Mouse (Mus musculus) small intestine, adult 2 months (tissue): ENCODE results near the gene Cul7. TPM values are rescaled to one million over a fixed set of nuclear protein-coding genes. Genes with fewer than 3 reads are reported as not detected.

Experiments
- H3K27ac ChIP-seq: fragments of 200-500 bp; 2 replicates; pipeline ENCODE4 v1.5.1; 2012; ENCODE audit warnings: low read depth, low read length, control low read depth, inconsistent platforms; ENCODE audit not compliant: insufficient read depth
- H3K27me3 ChIP-seq: fragments of 200-500 bp; 2 replicates; pipeline ENCODE4 v1.6.1; 2012; ENCODE audit warnings: mild to moderate bottlenecking, moderate library complexity, low read length, inconsistent platforms; ENCODE audit not compliant: control insufficient read depth, insufficient read depth
- H3K36me3 ChIP-seq: fragments of 200-500 bp; 2 replicates; pipeline ENCODE4 v1.6.1; 2012; ENCODE audit warnings: mild to moderate bottlenecking, low read length, control low read depth, inconsistent platforms; ENCODE audit not compliant: control insufficient read depth, insufficient read depth
- H3K4me1 ChIP-seq: fragments of 200-500 bp; 2 replicates; pipeline ENCODE4 v1.6.1; 2012; ENCODE audit warnings: low read length, inconsistent platforms, mixed read lengths; ENCODE audit not compliant: control insufficient read depth, insufficient read depth, insufficient read length
- H3K4me3 ChIP-seq: fragments of 200-500 bp; 2 replicates; pipeline ENCODE4 v1.5.1; 2012; ENCODE audit warnings: low read depth, mild to moderate bottlenecking, control low read depth, inconsistent platforms, low read length, moderate library complexity
- CTCF ChIP-seq: fragments of 200-500 bp; IDR thresholded peaks from 2 replicates; pipeline ENCODE4 v1.5.1; 2012; ENCODE audit warnings: low read depth, mild to moderate bottlenecking, control low read depth, inconsistent platforms, low read length, moderate library complexity, mixed read lengths; ENCODE audit not compliant: insufficient replicate concordance, insufficient read length; ENCODE audit errors: extremely low read depth
- POLR2A ChIP-seq: fragments of 200-500 bp; IDR thresholded peaks from 2 replicates; pipeline ENCODE4 v1.6.1; 2012; ENCODE audit warnings: low read depth, mild to moderate bottlenecking, control low read depth, inconsistent platforms, low read length, moderate library complexity
- WGBS: fragments of 180-500 bp; shearing (Covaris S2); methylation state at CpG from one replicate; pipeline ENCODE4 v1.1.7; 2018; 5-methylcytosine and 5-hydroxymethylcytosine counted together
- polyA plus RNA-seq: library from polyadenylated mRNA; depleted of rRNA; stranded (reverse); fragments of >200 nt; gene quantifications from 2 replicates; pipeline ENCODE4 v1.2.3, GENCODE M21; 2012

Gene Cul7
- polyA plus RNA-seq, 1 experiment, result 12.1 TPM

DNA sequence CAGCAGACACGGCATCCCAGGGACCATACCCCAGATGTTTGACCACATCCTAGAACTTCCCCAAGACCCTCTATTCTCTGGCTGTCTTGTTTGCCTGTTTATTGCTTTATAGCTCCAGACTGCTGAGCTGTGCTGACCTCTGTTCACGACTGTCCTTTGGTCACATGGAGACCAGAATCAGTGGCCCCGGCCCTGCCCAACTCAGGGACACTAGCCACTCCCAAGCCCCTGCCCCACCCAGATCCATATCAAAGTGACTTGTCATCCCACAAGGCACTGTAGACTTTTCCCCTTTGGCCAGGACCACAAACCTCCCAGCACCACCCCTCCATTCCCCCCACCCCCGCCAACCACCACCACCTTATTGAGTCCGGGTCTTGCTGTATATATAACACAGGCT, 49.1 kb downstream of the Cul7 start:
- TF ChIP-seq CTCF (no peak), POLR2A (no peak)
- 62% methylated on average over 5 of the region's 5 CpGs for WGBS
- peaks cover 32% of the 10 kb centered on the region for H3K4me1 ChIP-seq
- H3K27me3 ChIP-seq, result no peaks in the 10 kb centered on the region
- H3K36me3 ChIP-seq, result peaks cover 3% of the 10 kb centered on the region; the same call in 1 of the 2 replicates
- H3K27ac ChIP-seq, result peak overlapping the region; percentile 68
- no peak overlapping the region for H3K4me3 ChIP-seq

DNA sequence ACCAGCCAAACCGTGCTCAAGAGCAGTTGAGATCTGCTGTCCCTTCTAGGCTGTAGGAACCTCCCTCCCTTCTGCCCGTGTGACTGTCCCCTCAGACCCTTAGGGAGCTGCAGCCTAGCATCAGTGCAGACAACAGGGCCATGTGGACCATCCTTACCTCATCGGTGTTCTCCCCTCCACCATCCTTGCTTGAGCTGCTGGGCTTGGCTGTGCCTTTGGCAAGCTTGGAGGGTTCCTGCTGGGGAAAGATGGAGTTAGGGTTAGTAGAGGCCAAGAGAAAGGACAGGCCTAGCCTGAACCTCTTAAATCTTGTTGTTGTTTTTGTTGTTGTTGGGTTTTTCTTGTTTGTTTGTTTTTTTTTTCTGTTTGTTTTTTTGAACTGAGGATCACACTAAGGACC, 49.8 kb downstream of the Cul7 start:
- 86% methylated on average over 3 of the region's 3 CpGs for WGBS
- Histone ChIP-seq H3K4me1 (peaks cover 32% of the 10 kb centered on the region), H3K27me3 (no peaks in the 10 kb centered on the region), H3K36me3 (peaks cover 3% of the 10 kb centered on the region; the same call in 1 of the 2 replicates), H3K27ac (peak overlapping the region; percentile 45), H3K4me3 (no peak overlapping the region)
- no peak for TF ChIP-seq CTCF
- no peak for TF ChIP-seq POLR2A

DNA sequence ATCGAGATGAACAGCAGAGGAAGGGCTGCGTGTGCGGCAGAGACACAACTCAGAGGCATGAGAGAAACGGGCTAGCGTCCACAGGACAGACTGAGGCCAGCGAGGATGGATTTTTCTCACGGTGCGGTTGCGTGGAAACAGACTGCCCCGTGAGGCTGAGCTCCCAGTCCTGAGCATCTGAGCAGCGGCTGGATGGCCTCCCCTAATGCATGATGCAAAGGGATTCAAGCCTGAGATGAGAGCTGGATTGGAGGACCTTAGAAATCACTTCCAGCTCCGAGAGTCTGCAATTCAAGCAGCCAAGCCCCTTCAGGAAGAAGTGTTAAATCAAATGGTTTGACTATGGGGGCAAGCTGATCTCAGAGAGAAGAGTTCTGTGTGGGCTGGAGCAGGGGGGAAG, 51.4 kb downstream of the Cul7 start:
- Histone ChIP-seq H3K4me1 (peaks cover 32% of the 10 kb centered on the region), H3K27me3 (no peaks in the 10 kb centered on the region), H3K4me3 (no peak overlapping the region), H3K36me3 (peaks cover 3% of the 10 kb centered on the region; the same call in 1 of the 2 replicates), H3K27ac (no peak overlapping the region)
- TF ChIP-seq POLR2A, result no peak
- TF ChIP-seq CTCF, result no peak
- WGBS, result 79% methylated on average over 12 of the region's 12 CpGs

DNA sequence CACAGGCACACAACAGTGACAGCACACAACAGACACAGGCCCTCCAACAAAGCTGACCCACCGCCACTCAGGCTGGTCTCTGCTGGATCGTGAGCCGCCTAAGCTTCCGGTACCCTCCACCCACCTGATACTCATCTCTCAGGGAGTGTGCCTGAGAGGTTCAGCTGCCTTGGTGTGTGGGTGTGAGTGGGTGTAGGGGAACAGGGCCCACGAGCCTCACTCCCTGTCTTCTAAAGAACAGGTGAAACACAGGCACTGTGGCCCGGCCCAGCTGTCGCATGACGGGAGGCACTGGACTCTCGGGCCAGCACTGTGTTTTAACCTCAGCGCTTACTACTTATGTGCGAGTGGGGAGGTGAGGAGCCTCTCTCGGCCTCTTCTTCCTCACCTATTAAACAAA, 52.0 kb downstream of the Cul7 start:
- peaks cover 32% of the 10 kb centered on the region for H3K4me1 ChIP-seq
- H3K27ac ChIP-seq, result no peak overlapping the region
- 86% methylated on average over 12 of the region's 12 CpGs for WGBS
- no peak overlapping the region for H3K4me3 ChIP-seq
- TF ChIP-seq POLR2A, result no peak
- H3K36me3 ChIP-seq, result peaks cover 3% of the 10 kb centered on the region; the same call in 1 of the 2 replicates
- H3K27me3 ChIP-seq, result no peaks in the 10 kb centered on the region

DNA sequence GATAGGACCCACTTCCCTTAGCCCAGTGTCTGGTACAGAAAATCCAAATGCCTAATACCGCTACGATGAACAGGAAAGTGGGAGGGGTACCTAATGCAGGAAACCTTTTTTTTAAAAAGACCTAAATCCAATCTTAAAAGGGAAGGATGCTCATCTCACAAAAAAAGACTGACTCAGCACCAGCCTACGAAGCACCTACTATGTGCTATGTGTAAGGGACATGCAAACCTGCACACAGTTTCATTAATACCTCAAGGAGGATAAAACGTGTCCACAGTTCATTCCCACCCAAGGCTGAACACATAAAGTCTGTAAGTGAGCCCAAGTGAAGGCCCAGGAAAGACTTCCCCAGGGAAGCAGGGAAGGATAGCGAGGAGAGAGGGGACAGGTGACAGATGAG, 52.4 kb downstream of the Cul7 start:
- WGBS, result 88% methylated on average over 5 of the region's 5 CpGs
- H3K27ac ChIP-seq, result no peak overlapping the region
- no peak overlapping the region for H3K4me3 ChIP-seq
- no peaks in the 10 kb centered on the region for H3K27me3 ChIP-seq
- H3K4me1 ChIP-seq, result peaks cover 32% of the 10 kb centered on the region
- peaks cover 3% of the 10 kb centered on the region; the same call in 1 of the 2 replicates for H3K36me3 ChIP-seq
- TF ChIP-seq POLR2A (no peak), CTCF (no peak)

DNA sequence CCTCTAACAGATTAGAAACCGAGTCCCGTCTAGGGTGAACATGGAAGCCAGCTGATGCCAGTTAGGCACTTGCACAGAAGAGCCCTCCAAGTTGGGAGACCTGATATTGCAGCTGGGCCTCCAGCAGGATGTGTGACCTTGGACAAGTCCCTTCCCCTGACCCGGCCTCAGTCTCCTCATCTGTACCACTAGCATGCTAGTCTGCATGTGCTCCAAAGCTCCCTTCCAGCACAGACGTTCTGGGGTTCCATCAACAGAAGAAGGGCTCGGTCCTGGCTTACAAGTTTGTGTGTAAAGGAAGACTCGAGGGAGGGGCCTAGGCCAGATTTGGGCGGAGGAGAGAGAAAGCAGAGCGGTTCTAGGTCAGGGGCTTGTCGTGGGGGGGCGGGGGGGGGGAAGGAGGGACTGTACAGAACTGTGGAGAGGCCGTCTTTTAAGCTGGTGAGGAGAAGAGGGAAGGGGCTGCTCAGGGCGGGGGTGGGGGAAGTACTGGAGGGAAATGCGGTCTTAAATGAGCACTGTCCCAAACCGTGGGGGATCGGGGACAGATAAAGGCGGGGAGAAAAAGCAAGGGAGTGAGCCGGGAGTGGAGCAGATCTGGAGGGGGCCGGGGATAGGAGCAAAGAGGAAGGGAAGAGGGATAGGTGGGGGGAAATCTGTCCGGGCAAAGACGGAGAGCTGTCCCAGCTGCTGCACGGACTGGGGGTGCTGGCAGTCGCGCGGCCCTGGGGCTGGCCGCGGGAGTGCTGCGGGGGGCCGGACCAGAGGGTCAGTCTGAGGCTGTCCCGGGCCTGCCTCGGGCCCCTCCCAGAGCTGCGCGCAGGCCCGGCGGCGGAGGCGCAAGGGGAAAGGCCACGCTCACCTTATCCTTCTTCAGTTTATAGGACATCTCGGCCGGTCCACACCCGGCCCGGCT, 54.1 kb downstream of the Cul7 start:
- 0 out of 2 replicates have a peak, but pooled peaks have one; percentile 24 for TF ChIP-seq POLR2A
- TF ChIP-seq CTCF, result no peak
- WGBS, result 3% methylated on average over 40 of the region's 41 CpGs
- peak overlapping the region; percentile 38 for H3K27ac ChIP-seq
- peaks cover 20% of the 10 kb centered on the region for H3K4me1 ChIP-seq
- H3K4me3 ChIP-seq, result peak overlapping the region; percentile 79
- peaks cover 3% of the 10 kb centered on the region; the same call in 1 of the 2 replicates for H3K36me3 ChIP-seq
- H3K27me3 ChIP-seq, result no peaks in the 10 kb centered on the region

DNA sequence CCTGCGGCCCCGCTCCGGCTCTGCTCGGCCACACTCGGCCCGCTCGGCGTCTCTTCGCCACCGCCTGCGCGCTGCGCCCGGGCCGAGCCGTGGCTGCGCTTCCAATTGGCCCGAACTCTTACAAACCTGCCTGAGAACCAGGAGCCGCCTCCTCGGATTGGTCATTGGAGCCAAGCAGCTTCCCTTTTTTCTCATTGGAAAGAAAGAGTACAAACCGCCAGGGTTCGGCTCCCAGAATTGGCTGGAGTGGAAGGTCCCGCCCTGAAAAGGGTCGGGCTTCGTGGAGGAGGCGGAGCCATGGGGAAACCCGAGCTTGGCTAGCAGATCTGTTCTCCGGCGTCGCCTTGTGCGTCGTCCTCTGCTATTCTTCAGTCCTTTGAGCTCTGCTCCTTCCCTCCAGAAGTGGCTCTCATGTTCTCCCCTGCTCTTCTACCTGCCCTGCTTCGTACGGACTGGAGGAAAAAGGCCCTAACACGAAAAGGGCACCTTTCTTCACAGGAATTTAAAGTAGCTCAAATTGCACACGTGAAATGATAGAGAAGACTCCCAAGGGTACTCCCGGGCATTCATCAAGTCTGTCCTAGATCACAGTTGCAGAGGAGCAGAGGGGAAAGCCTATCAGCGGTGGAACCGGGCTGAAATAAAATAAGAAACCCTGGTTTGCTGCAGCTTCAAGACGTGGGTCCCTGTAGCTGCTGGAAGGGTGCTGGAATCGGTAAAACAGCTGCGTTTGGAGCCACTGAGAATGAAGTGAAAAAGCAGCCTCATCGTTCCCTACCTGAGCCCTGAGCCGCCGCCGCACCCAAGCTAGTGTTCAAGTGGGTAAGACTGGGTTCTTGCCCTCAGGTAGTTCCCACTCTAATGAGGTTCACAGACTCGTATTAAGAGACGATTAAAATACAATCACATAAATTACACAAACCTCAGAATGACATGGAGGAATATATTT, 55.0 kb downstream of the Cul7 start, which contains the start of gene Ppp2r5d:
Gene Ppp2r5d (minus strand): TSS at position 225 of the 949 bp plus-strand sequence.
- peak within 1 kb of the TSS; percentile 46 for H3K27ac ChIP-seq
- H3K4me3 ChIP-seq, result peak within 1 kb of the TSS; percentile 79
- H3K4me1 ChIP-seq, result peaks cover 14% of the 10 kb centered on the region
- H3K36me3 ChIP-seq, result no peaks in the 10 kb centered on the region
- no peaks in the 10 kb centered on the region for H3K27me3 ChIP-seq
- TF ChIP-seq POLR2A (peak; percentile 90; the same call in 1 of the 2 replicates), CTCF (no peak)
- WGBS, result 1% methylated on average over 48 of the region's 48 CpGs
